Mouse (Mus musculus) E14TG2a.4 (cell line): ENCODE results near the gene B3gnt6.

Experiments used
- CTCF ChIP-seq: conservative IDR thresholded peaks from 2 replicates; pipeline ENCODE4 v1.5.1; 2014; ENCODE audit warnings: low read length
- NANOG ChIP-seq: IDR thresholded peaks from 2 replicates; pipeline ENCODE4 v1.6.1; 2014; ENCODE audit warnings: borderline replicate concordance, low read length, mixed read lengths
- POU5F1 ChIP-seq: IDR thresholded peaks from 2 replicates; pipeline ENCODE4 v1.6.1; 2014; ENCODE audit warnings: low read length, borderline replicate concordance

- TF ChIP-seq CTCF (no peak), POU5F1 (no peak), NANOG (no peak)
Measured at GRCm38 (mm10) chr7:98164382-98164998, 34.8 kb downstream of the B3gnt6 start.
